Mouse (Mus musculus) neural tube, embryonic 14.5 days (tissue): ENCODE data around the gene Ripply1. TPM values are rescaled to one million over a fixed set of nuclear protein-coding genes. Genes with fewer than 3 reads are reported as not detected.

Source experiments
- ATAC-seq: fragments of 200-750 bp; cut with Nextera tagmentation; 2 replicates; pipeline ENCODE4 v1.8.0; 2017; ENCODE audit warnings: low read depth, mild to moderate bottlenecking, moderate TSS enrichment, moderate library complexity
- H3K27ac ChIP-seq: fragments of 300-500 bp; sonication (generic); 2 replicates; pipeline ENCODE4 v1.5.1; 2014; ENCODE audit warnings: low read depth, mild to moderate bottlenecking, control low read depth, low read length, moderate library complexity, mixed read lengths
- H3K27me3 ChIP-seq: fragments of 300-500 bp; sonication (generic); 2 replicates; pipeline ENCODE4 v1.6.1; 2014; ENCODE audit warnings: low read length; ENCODE audit not compliant: control insufficient read depth, insufficient read depth
- H3K36me3 ChIP-seq: fragments of 300-500 bp; sonication (generic); 2 replicates; pipeline ENCODE4 v1.6.1; 2014; ENCODE audit warnings: low read length, mixed read lengths; ENCODE audit not compliant: control insufficient read depth, insufficient read depth
- H3K4me1 ChIP-seq: fragments of 300-500 bp; sonication (generic); 2 replicates; pipeline ENCODE4 v1.6.1; 2014; ENCODE audit warnings: low read length; ENCODE audit not compliant: control insufficient read depth, insufficient read depth
- H3K4me2 ChIP-seq: fragments of 300-500 bp; sonication (generic); 2 replicates; pipeline ENCODE4 v1.6.1; 2014; ENCODE audit warnings: mild to moderate bottlenecking, low read depth, low read length, control low read depth
- H3K4me3 ChIP-seq: fragments of 300-500 bp; sonication (generic); 2 replicates; pipeline ENCODE4 v1.5.1; 2014; ENCODE audit warnings: low read depth, low read length, control low read depth, mixed read lengths
- H3K9ac ChIP-seq: fragments of 300-500 bp; sonication (generic); replicated peaks from 2 replicates; pipeline ENCODE4 v1.6.1; 2014; ENCODE audit warnings: low read depth, mild to moderate bottlenecking, control low read depth, low read length, mixed read lengths
- H3K9me3 ChIP-seq: fragments of 300-500 bp; sonication (generic); 2 replicates; pipeline ENCODE4 v1.6.1; 2016; ENCODE audit warnings: low read length; ENCODE audit not compliant: control insufficient read depth
- WGBS: fragments of 180-500 bp; shearing (Covaris S2); extraction: QIAGEN DNeasy Blood & Tissue Kit; methylation state at CpG from one replicate; pipeline ENCODE4 v1.1.7; 2014; 5-methylcytosine and 5-hydroxymethylcytosine counted together
- polyA plus RNA-seq: library from polyadenylated mRNA; unstranded; fragments of >200 nt; fragmentation: Nextera tagmentation; extraction: Ambion mirVana; gene quantifications from 2 replicates; pipeline ENCODE4 v1.2.1, GENCODE M21; 2014

The Ripply1 gene
- not detected in 2 replicates for polyA plus RNA-seq

DNA sequence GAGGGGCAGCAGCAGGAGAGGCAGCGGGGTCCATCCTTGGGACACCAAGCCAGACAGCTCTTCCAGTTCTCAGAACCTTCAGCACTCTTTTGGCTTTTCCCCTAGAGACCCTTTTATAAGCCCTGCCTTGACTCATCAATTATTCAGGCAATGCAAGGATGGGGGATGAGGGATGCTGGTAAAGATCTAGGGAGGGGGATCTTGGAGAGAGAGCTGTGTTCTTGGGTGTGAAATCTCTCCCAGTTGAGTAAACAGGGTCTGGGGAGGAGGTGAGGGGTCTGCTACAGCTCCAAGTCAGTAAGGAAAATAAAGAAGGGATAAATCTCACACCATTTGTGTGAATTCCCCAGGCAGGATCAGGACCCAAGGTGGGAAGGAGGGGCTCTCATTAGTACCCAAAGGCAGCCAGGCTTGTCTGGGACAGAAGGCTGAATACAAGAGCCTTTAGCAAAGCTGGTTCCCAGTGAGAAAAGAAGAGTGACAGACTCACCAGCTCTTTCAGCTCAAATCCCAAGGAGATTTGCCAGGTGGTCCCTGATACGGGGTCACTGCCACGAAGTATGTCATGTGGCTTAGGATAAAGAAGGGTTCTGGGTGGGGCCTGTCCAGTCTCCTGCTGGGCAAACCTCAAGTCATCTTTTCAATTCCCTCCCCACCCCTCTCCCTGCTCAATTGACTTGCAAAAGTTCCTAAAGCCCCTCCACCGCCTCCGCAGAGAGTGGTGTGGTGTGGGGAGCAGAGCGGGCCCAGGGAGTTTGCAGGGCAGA is at the start of gene Ripply1:
Gene Ripply1, minus strand, starts transcription at position 76 of the 767 bp plus-strand sequence.
- Histone ChIP-seq H3K4me1 (no peaks in the 10 kb centered on the region), H3K4me3 (no peak within 1 kb of the TSS), H3K9ac (no peak within 1 kb of the TSS), H3K27me3 (no peaks in the 10 kb centered on the region), H3K27ac (no peak within 1 kb of the TSS), H3K4me2 (no peak within 1 kb of the TSS), H3K9me3 (no peaks in the 10 kb centered on the region), H3K36me3 (no peaks in the 10 kb centered on the region)
- 25% methylated on average over 6 of the region's 6 CpGs for WGBS
- ATAC-seq: no peak

DNA sequence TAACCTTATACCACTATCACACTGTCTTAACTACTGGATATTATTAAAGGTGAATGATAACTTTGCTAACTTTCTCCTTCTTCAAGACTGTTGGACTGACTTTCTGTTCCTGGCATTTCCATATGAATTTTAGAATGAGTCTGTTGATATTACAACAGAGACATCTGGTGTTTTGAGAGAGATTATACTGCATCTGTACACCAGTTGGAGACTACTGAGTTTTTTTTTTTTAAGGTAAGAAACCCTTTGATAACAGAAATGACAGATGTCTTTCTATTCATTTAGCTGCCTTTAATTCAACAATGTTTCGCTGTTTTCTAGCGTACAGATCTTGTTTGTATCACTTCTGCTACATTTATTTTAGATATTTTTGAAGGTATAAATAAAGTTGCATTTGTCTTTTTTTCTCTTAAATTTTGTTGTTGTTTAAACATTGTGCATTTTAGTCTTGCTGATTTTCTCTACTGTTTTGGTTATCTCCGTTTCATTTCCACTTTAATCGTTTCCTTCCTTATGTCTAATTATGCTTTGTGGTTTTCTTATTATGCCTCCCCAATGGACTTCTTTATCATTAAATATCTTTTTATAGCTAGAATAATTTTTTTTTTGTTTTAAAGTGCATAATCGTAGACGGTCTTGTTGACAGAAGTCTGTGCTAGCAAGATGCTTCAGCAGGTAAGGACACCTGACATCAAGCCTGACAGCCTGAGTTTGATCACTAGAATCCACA is 46.4 kb upstream of the Ripply1 start:
- no peak for ATAC-seq
- Histone ChIP-seq H3K4me1 (no peaks in the 10 kb centered on the region), H3K4me2 (no peak overlapping the region), H3K4me3 (no peak overlapping the region), H3K9me3 (no peaks in the 10 kb centered on the region), H3K36me3 (no peaks in the 10 kb centered on the region), H3K27me3 (no peaks in the 10 kb centered on the region), H3K27ac (no peak overlapping the region), H3K9ac (no peak overlapping the region)
- WGBS: 90% methylated on average over 6 of the region's 6 CpGs

DNA sequence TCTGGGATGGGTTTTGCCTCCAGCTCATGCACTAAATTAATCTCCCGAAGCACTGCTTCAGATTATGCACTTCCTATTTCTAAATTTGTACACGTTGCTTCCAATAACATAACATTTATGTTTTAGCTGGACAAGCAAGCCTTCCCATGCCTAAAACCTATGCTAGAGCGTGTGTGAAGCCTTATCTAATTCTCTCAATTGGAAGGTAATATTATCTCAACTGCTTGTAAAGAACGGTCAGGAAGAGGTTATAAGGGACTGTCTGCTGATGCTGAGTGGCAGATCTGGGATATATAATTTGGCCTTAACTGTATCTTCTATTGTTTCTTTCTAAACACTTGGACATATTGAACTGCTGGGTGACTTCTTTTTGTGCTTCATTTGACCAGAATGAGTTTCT is 44.8 kb upstream of the Ripply1 start:
- no peak overlapping the region for H3K27ac ChIP-seq
- no peak overlapping the region for H3K4me3 ChIP-seq
- H3K9ac ChIP-seq: no peak overlapping the region
- no peaks in the 10 kb centered on the region for H3K9me3 ChIP-seq
- H3K4me2 ChIP-seq: no peak overlapping the region
- H3K27me3 ChIP-seq: no peaks in the 10 kb centered on the region
- WGBS: 91% methylated on average over 4 of the region's 4 CpGs
- no peaks in the 10 kb centered on the region for H3K4me1 ChIP-seq
- ATAC-seq: no peak
- no peaks in the 10 kb centered on the region for H3K36me3 ChIP-seq

DNA sequence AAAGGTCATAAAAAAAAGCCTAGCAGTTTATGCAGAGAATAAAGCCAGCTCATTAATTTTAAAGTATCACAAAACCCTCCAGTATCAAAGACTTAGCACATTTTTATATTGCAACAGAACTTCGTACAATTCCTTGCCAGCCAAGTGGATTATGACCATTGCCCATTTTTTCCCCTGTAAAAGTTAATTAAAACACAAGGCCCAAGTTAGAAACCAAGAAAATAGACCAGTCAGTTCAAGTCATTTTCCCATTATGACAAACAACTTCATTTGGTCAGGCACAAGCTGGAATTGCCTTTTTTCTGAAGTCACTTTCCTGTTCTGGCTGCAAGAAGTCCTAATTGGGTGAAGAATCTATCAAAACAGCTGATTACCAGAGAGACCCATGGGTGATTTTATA is 43.2 kb upstream of the Ripply1 start:
- Histone ChIP-seq H3K4me1 (no peaks in the 10 kb centered on the region), H3K27me3 (no peaks in the 10 kb centered on the region), H3K4me3 (no peak overlapping the region), H3K4me2 (no peak overlapping the region), H3K36me3 (no peaks in the 10 kb centered on the region), H3K9me3 (no peaks in the 10 kb centered on the region), H3K27ac (no peak overlapping the region), H3K9ac (no peak overlapping the region)
- WGBS: 80% methylated on average over 1 of the region's 1 CpGs
- ATAC-seq: no peak

DNA sequence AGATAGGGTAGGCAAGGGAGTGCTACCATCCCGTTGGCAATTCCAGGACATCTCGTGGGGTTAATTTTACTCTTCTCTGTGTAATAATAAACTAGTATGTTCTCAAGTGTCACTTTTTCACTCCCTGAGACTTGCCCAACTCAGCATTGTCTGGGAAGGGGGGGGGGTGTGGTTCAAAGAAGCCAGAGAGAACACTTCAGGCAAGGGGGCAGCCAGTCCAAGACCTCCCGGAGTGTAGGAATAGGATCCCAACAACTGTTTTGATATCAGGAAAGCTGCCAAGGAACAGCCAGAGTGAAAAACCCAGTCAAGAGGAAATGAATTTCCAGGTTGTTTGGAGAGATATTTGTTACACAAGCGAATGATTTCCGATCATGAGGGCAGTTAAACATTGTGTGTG is 33.0 kb upstream of the Ripply1 start:
- WGBS: 84% methylated on average over 5 of the region's 5 CpGs
- H3K27me3 ChIP-seq: no peaks in the 10 kb centered on the region
- no peak for ATAC-seq

DNA sequence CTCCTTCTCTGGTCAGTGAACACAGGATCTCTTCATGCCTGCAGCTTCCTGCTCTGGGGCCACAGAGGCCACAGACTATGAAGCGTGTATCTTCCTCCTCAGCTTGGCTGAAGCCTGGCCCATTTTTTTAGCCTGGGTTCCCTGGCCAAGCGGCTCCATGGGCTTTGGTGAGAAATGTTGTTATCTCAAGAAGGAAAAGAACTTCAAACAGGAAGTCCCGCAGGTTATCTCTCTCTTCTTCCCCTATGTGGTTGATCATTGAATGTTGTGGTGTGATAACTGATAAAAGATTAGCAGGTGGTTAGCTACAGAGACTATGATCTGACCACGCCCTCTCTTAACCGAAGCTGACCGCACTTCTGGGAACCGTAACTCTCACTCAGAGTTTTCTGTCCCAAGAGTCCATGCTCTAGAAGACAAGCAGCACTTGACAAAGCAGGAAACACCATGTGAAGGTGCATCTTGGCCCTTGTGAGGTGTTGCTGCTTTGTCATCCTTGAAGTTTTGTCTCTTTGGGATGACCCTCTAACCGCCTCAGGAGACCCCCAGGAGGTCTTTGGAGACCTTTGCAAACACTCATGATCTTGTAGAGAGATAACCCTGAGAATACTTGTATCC is 32.0 kb upstream of the Ripply1 start:
- 96% methylated on average over 8 of the region's 8 CpGs for WGBS
- Histone ChIP-seq H3K4me1 (no peaks in the 10 kb centered on the region), H3K36me3 (no peaks in the 10 kb centered on the region), H3K27me3 (no peaks in the 10 kb centered on the region), H3K4me3 (no peak overlapping the region), H3K9ac (no peak overlapping the region), H3K9me3 (no peaks in the 10 kb centered on the region), H3K4me2 (no peak overlapping the region), H3K27ac (no peak overlapping the region)
- no peak for ATAC-seq

More for the DNA sequence above, 33.0 kb upstream of the Ripply1 start:
- Histone ChIP-seq H3K4me1 (no peaks in the 10 kb centered on the region), H3K4me2 (no peak overlapping the region), H3K9ac (no peak overlapping the region), H3K9me3 (no peaks in the 10 kb centered on the region), H3K36me3 (no peaks in the 10 kb centered on the region), H3K4me3 (no peak overlapping the region), H3K27ac (no peak overlapping the region)

DNA sequence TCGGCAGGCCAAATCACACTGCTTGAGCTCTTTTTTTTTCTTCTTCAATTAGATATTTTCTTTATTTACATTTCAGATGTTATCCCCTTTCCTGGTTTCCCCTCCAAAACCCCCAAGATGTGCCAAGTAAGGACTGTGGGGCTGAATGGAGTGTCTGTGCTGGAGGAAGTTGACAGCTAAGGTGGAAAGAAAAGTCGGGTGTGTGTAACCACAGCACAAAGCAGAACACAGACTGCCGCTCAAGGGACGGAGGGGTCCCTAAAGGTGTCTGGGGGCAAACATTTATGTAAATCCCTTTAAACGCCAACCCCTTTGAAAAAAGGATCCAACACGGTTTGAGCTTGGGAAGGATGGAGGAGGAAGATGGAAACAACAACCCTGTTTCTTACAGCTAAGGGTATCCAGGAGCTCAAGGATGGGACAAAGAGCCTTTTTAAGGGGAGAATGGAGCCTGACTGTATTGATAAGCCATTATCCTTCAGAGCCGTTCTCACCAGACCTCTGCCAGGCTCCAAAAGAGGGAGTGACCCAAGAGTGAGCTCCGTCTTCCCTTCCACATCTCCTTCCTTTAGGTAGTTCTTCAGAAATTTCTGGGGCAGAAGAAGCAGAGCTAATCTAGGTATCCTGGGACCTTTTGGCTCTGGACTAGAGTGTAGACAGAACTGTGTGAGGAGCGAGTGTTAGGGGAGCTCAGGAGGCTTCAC is 31.3 kb upstream of the Ripply1 start:
- no peak for ATAC-seq

DNA sequence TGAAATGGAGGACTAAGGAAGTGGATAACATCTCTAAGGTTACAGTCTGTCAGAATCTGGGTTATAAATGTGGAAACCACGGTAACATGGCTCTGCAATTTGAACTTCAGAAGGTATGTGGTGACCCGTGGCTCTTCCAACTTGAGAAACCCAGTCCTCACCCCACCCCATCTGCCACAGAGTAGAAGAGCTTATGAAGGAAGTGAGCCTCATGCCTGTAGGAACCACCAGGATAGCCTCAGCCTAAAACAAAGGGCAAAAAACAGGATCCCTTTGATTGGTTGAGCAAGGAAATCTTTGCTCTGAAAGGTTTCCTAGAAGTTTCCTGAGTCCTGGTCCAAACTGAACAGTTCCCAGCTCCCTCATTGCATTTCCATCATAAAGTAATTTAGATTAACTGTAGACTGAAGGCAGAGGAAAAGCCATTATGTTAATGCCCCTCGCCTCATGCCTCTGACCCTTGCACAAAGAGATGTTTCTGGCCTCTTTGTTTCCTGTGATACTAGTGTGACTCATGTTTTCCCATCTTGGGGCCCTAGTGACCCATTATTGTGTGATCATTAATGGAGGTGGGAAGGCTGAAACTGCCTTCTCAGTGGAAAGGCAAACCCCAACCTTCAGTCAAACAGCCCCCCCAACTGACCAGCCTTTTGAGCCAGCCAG is 30.6 kb upstream of the Ripply1 start:
- Histone ChIP-seq H3K9ac (no peak overlapping the region), H3K4me3 (no peak overlapping the region), H3K27ac (no peak overlapping the region), H3K27me3 (no peaks in the 10 kb centered on the region), H3K4me2 (no peak overlapping the region), H3K36me3 (no peaks in the 10 kb centered on the region), H3K9me3 (no peaks in the 10 kb centered on the region), H3K4me1 (no peaks in the 10 kb centered on the region)
- WGBS: 64% methylated on average over 3 of the region's 3 CpGs
- no peak for ATAC-seq

More for the DNA sequence above, 31.3 kb upstream of the Ripply1 start:
- H3K4me3 ChIP-seq: no peak overlapping the region
- no peak overlapping the region for H3K4me2 ChIP-seq
- H3K36me3 ChIP-seq: no peaks in the 10 kb centered on the region
- WGBS: 77% methylated on average over 9 of the region's 9 CpGs
- H3K27ac ChIP-seq: no peak overlapping the region
- no peaks in the 10 kb centered on the region for H3K27me3 ChIP-seq
- no peaks in the 10 kb centered on the region for H3K4me1 ChIP-seq
- H3K9ac ChIP-seq: no peak overlapping the region
- no peaks in the 10 kb centered on the region for H3K9me3 ChIP-seq
